Mouse (Mus musculus): ENCODE measurements at regions not wholly inside any gene's neighbourhood (a gene's known extent, or its start where the extent isn't known, plus 50 kb on each side); places are given as distances from the start of the nearest gene placed in this dataset.

- no peak for ATAC-seq (replicated peaks; ENCODE audit: low FRiP score, poor library complexity, severe bottlenecking)
Observed at GRCm38 (mm10) chr5:111789904-111790303, 56.2 kb downstream of the Gm26897 start.

GRCm38 (mm10) chr5:111790527-111790926 is 56.8 kb downstream of the Gm26897 start:
- ATAC-seq (replicated peaks; ENCODE audit: low FRiP score, poor library complexity, severe bottlenecking), result no peak

GRCm38 (mm10) chr5:111791089-111791561 is 57.4 kb downstream of the Gm26897 start:
- ATAC-seq (replicated peaks; ENCODE audit: low FRiP score, poor library complexity, severe bottlenecking), result no peak

- no peak for ATAC-seq (replicated peaks; ENCODE audit: low FRiP score, poor library complexity, severe bottlenecking)
Observed at GRCm38 (mm10) chr5:111792746-111793145, 59.0 kb downstream of the Gm26897 start.

GRCm38 (mm10) chr5:111793178-111793577 is 59.5 kb downstream of the Gm26897 start:
- ATAC-seq (replicated peaks; ENCODE audit: low FRiP score, poor library complexity, severe bottlenecking), result no peak

- ATAC-seq (replicated peaks; ENCODE audit: low FRiP score, poor library complexity, severe bottlenecking), result no peak
Observed at GRCm38 (mm10) chr5:111796889-111797288, 63.2 kb downstream of the Gm26897 start.

GRCm38 (mm10) chr5:111799700-111800311 is 66.1 kb downstream of the Gm26897 start:
- no peak for ATAC-seq (replicated peaks; ENCODE audit: low FRiP score, poor library complexity, severe bottlenecking)

GRCm38 (mm10) chr5:111800511-111800910 is 66.8 kb downstream of the Gm26897 start:
- ATAC-seq (replicated peaks; ENCODE audit: low FRiP score, poor library complexity, severe bottlenecking), result no peak

- no peak for ATAC-seq (replicated peaks; ENCODE audit: low FRiP score, poor library complexity, severe bottlenecking)
Observed at GRCm38 (mm10) chr5:111801051-111801450, 67.3 kb downstream of the Gm26897 start.

GRCm38 (mm10) chr5:111804542-111804941 is 70.8 kb downstream of the Gm26897 start:
- ATAC-seq (replicated peaks; ENCODE audit: low FRiP score, poor library complexity, severe bottlenecking), result no peak

- no peak for ATAC-seq (replicated peaks; ENCODE audit: low FRiP score, poor library complexity, severe bottlenecking)
Observed at GRCm38 (mm10) chr5:111805150-111805549, 71.4 kb downstream of the Gm26897 start.

- no peak for ATAC-seq (replicated peaks; ENCODE audit: low FRiP score, poor library complexity, severe bottlenecking)
Observed at GRCm38 (mm10) chr5:111805761-111806191, 72.1 kb downstream of the Gm26897 start.

- ATAC-seq (replicated peaks; ENCODE audit: low FRiP score, poor library complexity, severe bottlenecking), result no peak
Observed at GRCm38 (mm10) chr5:111810079-111810808, 76.5 kb downstream of the Gm26897 start.

GRCm38 (mm10) chr5:111812581-111812980 is 78.9 kb downstream of the Gm26897 start:
- no peak for ATAC-seq (replicated peaks; ENCODE audit: low FRiP score, poor library complexity, severe bottlenecking)

GRCm38 (mm10) chr5:111813090-111813753 is 79.5 kb downstream of the Gm26897 start:
- no peak for ATAC-seq (replicated peaks; ENCODE audit: low FRiP score, poor library complexity, severe bottlenecking)

- ATAC-seq (replicated peaks; ENCODE audit: low FRiP score, poor library complexity, severe bottlenecking), result no peak
Observed at GRCm38 (mm10) chr5:111814893-111815760, 81.4 kb downstream of the Gm26897 start.

GRCm38 (mm10) chr5:111820963-111821362 is 87.2 kb downstream of the Gm26897 start:
- ATAC-seq (replicated peaks; ENCODE audit: low FRiP score, poor library complexity, severe bottlenecking), result no peak

GRCm38 (mm10) chr5:111822882-111823281 is 89.2 kb downstream of the Gm26897 start:
- no peak for ATAC-seq (replicated peaks; ENCODE audit: low FRiP score, poor library complexity, severe bottlenecking)

- ATAC-seq (replicated peaks; ENCODE audit: low FRiP score, poor library complexity, severe bottlenecking), result no peak
Observed at GRCm38 (mm10) chr5:111823420-111823819, 89.7 kb downstream of the Gm26897 start.

- ATAC-seq (replicated peaks; ENCODE audit: low FRiP score, poor library complexity, severe bottlenecking), result no peak
Observed at GRCm38 (mm10) chr5:111823842-111824241, 90.1 kb downstream of the Gm26897 start.

Data from erythroblast, adult 5-6 weeks (primary cell).